Mouse (Mus musculus) spleen, embryonic (tissue): ENCODE measurements around the gene Gli2.

Experiments used
- CTCF ChIA-PET: fragments of 350-600 bp; sonication (Branson Sonifier 250); formaldehyde crosslinking; loops from one replicate; lab custom pipeline; 2022; lab: Charles Lee

The Gli2 gene

GRCm38 (mm10) chr1:118994482-118995105 is 58.8 kb downstream of the Gli2 start:
- CTCF ChIA-PET: no interaction called here

GRCm38 (mm10) chr1:118993775-118994174 is 59.6 kb downstream of the Gli2 start:
- CTCF ChIA-PET: no interaction called here

- CTCF ChIA-PET: no interaction called here
Measured at GRCm38 (mm10) chr1:118988331-118988730, 65.1 kb downstream of the Gli2 start.

- CTCF ChIA-PET: no interaction called here
Measured at GRCm38 (mm10) chr1:118987538-118987937, 65.9 kb downstream of the Gli2 start.

GRCm38 (mm10) chr1:118983389-118983788 is 70.0 kb downstream of the Gli2 start:
- CTCF ChIA-PET: no interaction called here

GRCm38 (mm10) chr1:118982805-118983211 is 70.6 kb downstream of the Gli2 start:
- CTCF ChIA-PET: no interaction called here

- CTCF ChIA-PET: no interaction called here
Measured at GRCm38 (mm10) chr1:118981943-118982804, 71.2 kb downstream of the Gli2 start.

GRCm38 (mm10) chr1:118980636-118981035 is 72.8 kb downstream of the Gli2 start:
- CTCF ChIA-PET: no interaction called here

- CTCF ChIA-PET: no interaction called here
Measured at GRCm38 (mm10) chr1:118976596-118976995, 76.8 kb downstream of the Gli2 start.

GRCm38 (mm10) chr1:118975376-118975775 is 78.0 kb downstream of the Gli2 start:
- CTCF ChIA-PET: no interaction called here

GRCm38 (mm10) chr1:118970068-118970467 is 83.4 kb downstream of the Gli2 start:
- CTCF ChIA-PET: no interaction called here

GRCm38 (mm10) chr1:118969409-118969808 is 84.0 kb downstream of the Gli2 start:
- CTCF ChIA-PET: no interaction called here

GRCm38 (mm10) chr1:118968661-118969179 is 84.7 kb downstream of the Gli2 start:
- CTCF ChIA-PET: no interaction called here

- CTCF ChIA-PET: no interaction called here
Measured at GRCm38 (mm10) chr1:118967976-118968375, 85.4 kb downstream of the Gli2 start.

GRCm38 (mm10) chr1:118967281-118967680 is 86.1 kb downstream of the Gli2 start:
- CTCF ChIA-PET: no interaction called here

- CTCF ChIA-PET: no interaction called here
Measured at GRCm38 (mm10) chr1:118958644-118959043, 94.8 kb downstream of the Gli2 start.

- CTCF ChIA-PET: no interaction called here
Measured at GRCm38 (mm10) chr1:118955791-118956190, 97.6 kb downstream of the Gli2 start.

GRCm38 (mm10) chr1:118954434-118955301 is 98.8 kb downstream of the Gli2 start:
- CTCF ChIA-PET: no interaction called here

- CTCF ChIA-PET: no interaction called here
Measured at GRCm38 (mm10) chr1:118953031-118953430, 100.4 kb downstream of the Gli2 start.

GRCm38 (mm10) chr1:118952318-118952717 is 101.1 kb downstream of the Gli2 start:
- CTCF ChIA-PET: no interaction called here

- CTCF ChIA-PET: no interaction called here
Measured at GRCm38 (mm10) chr1:118948407-118948806, 105.0 kb downstream of the Gli2 start.

- CTCF ChIA-PET: no interaction called here
Measured at GRCm38 (mm10) chr1:118947221-118947620, 106.2 kb downstream of the Gli2 start.
